Mouse (Mus musculus): ENCODE results near the gene 1700016C15Rik.

Gene 1700016C15Rik

DNA sequence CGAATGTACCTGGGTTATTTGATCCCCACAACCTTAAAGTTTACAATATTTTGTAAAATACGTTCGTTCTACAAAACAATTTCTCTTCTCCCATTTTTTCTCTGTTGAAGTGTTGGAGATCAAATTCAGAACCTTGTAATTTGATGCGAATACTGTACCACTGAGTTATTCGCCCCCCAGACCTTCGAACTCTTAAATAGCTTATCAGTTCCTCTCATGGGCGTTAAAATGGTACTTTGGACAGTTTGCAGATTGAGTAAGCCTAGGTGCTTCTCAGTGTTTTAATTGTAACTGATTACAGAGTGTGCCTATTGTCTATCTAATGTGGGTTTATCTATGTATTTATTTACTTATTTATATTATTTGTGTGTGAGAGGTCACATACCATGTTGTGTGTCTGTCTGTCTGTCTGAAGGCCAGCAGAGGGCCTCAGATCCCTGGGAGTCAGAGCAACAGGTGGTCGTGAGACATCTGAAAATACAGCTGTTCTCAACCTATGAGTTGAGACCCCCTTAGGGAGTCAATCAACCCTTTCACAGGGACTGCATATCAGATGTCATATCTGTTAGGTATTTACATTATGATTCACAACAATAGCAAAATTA lies 67.6 kb downstream of the 1700016C15Rik start:
- DNase-seq (ENCODE audit: low spot score in 2 of 2) = peak in 1 of 2 experiments; percentile 31

All from right cerebral cortex, postnatal 10 days (tissue).